Mouse (Mus musculus): Measurements from ENCODE around the gene Fbxw10.

The Fbxw10 gene

DNA sequence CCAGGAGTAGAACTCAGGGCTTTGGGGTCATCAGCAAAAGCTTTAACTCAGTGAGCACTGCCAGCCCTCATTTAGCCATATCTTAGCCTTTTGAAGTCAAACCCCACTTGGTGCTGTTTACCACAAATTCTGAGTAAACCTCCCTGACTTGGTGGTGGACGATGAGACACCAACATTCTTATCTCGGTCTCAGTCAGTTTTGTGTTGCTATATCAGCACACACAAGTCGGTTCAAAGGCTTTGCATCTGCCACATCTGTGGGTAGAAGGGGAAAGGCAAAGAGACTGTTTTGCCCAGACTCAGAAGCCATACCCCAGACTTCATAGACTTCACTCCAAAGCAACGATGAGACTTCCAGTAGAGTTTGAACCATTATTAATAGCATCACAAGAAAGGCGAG is 2.3 kb upstream of the Fbxw10 start:
- no peak for DNase-seq (ENCODE audit: low spot score in 2 of 2)

DNA sequence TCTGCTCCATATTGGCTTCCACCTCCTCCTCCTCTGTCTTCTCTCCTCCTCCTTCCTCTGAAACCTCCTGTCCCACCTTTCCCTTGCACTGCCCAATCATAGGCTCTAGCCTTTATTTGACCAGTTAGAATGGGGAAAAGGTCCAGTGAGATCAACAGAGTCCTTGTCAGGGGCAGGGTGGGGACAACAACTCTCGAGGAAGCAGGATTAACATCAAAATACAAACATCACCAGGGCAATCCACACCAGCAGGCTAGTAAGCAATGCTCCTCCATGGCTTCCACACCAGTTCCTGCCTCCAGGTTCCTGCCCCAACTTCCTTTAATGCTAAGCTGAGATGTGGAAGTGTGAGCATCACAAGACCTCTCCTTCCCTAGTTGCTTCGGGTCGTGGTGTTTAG is 1.1 kb upstream of the Fbxw10 start:
- DNase-seq (ENCODE audit: low spot score in 2 of 2): no peak

DNA sequence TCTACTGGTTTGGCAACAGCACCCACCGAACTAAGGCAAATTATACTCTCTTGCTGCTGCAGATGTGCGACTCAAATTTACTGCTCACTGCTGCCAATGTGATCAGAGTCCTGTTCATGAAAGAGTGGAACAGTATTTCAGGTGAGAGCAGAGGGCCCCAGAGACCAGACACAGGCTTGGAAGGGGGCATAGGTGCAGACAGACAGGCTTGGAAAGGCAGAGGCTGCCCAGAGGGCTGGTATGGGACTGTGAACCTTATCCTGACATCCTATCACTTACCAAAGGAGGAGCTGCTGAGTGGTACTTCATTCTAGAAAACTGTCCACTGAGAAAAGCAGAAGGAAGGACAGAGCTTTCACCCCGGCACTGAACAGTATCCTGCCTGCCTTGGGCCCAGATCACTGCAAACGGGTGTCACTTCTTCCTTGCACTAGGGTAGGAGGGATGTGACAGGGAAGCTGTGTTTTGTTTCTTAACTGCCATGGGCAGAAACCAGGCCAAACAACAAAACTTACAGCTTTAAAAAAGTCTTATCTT is 854 bp downstream of the Fbxw10 start:
- DNase-seq (ENCODE audit: low spot score in 2 of 2): no peak

DNA sequence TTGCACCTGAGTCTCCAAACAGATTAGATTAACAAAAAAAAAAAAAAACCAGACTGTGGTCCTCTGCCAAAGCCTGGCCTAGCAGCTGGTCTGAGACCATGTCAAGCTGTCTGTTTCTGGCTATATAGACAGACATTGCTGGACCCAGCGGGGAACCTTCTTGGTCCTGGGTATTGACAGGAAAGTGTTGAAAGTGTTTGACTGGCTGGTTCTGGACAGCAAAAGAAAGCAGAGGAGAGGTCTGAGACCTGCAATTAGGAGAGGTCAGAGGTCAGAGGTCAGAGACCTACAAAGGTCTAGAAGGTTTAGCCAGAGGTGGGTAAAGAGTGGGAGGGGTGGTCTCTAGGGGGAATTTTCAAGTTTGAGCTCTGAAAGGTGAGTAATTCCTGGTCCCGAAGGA is 1.4 kb downstream of the Fbxw10 start:
- no peak for DNase-seq (ENCODE audit: low spot score in 2 of 2)

DNA sequence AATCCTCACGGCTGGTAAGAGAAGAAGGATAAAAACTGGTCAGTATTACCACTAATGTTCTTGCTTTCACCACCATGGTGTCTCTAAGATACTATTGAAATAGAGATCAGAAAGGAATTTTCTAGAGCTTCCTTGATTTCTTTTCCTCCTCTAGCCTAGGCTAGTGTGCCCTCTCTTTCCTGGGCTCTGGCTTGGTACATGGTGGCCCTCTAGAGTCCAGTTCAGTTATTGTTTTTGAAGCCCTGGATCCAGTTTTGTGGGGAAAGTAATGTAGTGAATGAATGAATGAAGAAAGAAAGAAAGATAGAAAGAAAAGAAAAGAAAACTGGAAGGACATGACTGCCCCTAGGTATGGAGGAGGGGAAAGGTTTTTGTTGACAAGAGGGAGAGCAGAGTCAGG is 4.3 kb downstream of the Fbxw10 start:
- no peak for DNase-seq (ENCODE audit: low spot score in 2 of 2)

DNA sequence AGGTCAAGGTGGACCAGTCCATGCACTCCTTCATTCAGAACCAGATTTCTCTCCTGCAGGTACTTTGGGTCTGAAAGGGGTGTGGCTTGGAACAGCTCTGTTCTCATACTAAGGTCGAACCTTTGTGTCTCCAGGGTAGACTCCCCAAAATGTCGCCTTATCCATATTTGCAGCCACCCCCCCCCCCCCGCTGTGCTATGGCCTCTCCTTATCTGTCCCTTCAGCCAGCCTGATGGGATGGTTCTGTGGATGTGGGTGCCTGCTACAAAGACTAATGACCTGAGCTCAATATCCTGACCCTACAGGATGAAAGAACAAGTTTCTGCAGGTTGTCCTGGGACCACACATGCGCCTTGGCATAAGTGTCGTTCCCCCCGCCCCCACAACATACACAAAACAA is 6.5 kb downstream of the Fbxw10 start:
- DNase-seq (ENCODE audit: low spot score in 2 of 2): no peak

DNA sequence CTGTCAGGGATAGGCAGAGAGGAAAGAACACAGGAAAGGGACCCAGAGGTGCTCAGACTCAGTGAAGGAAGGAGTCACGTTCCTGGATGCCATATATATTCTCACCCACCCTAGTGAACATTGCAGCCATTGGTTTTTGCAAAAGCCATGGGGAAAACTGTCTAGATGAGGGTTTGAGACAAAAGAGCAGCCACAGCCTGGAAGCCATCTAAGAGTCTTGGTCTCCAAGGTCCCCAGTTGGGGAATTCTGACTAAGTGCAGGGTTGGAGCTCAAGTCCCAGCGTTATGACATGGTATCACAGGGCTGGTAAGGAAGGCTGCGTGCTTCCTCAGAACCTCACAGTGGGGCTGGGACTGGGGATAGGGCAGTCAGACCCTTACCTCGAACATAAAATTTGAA is 18.7 kb downstream of the Fbxw10 start:
- DNase-seq (ENCODE audit: low spot score in 2 of 2): no peak

DNA sequence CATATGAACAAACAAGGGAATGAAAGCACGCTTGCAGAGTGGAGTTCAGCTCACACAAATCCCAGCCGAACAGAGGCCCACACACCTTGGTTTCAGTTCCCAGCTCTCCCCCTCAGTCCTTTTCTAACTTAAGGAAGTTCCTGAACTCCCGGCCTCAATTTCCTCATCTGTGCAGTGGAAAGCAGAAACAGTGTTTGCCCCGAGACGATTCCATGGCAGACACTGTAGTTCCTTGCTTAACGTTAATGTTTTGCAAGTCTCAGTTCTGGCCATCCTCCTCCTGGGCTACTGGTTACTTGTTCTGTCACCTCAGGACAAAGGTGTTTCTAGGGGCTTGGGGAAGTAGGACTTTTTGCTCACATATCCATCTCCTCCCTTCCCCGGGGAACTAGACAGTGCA is 19.8 kb downstream of the Fbxw10 start:
- DNase-seq (ENCODE audit: low spot score in 2 of 2): no peak

DNA sequence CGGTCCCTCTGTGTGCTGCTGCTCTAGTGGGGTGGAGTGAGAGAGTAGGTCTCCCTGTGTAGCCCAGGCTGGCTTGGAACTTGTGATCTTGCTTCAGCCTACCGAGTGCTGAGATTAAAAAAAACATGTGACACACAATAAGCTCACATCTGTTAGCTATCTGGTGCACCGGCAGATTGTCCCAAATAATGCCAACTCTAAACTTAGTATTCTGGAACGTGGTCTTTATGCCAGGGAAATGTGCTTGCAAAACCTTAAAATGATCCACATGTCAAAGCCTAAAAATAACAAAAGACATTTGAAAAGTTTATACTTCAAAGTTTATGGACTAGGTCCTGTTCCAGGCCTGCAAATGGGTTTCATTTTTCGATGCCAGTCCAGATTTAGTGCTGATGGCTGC is 22.3 kb downstream of the Fbxw10 start:
- DNase-seq (ENCODE audit: low spot score in 2 of 2): no peak

DNA sequence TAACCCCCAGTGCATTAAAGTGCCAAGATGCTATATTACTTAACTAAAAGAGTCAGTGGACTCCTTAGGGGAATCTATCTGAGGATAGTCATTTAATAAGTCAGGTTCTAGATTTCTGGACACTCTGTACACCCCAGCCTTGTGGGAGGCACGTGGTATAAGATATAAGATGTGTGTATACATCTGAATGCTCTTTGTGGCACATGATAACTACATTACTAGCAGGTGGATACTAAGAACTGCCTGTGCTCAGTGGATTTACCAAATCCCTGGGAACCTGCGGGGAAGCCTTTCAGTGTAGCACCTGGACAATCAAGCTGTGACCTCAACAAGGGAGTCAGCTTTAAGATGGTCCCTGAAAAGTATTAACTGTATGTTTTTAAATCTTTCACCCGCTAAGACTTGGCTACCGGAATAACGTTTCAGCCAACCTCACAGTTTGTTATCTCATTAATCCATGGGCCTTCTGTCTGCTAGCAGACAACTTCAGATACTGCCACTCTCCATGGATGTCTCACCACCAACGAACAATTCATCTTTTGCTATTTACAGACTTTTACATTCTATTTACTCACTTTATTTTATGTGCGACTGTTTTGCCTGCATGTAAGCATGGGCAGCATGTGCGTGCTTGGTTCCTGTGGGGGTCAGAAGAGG is 23.0 kb downstream of the Fbxw10 start:
- no peak for DNase-seq (ENCODE audit: low spot score in 2 of 2)

DNA sequence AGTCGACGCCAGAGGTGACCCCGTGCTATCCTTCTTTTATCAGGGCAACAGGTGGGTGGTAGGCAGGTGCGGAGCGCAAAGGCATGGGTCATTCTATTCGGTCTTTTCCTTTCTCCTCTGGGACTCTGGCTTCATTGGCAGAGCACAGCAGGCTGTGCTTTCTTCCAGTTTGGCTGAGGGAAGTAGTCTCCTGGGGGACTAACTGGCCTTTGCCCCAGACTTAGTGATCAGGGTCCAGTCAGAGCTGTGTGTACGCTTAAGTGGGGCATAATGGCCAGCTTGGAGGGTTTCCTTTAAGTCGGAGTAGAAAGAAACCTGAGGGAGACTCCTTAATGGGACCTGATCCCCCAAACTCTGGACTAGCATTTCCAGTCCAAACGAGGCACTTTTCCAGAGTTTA is 26.6 kb downstream of the Fbxw10 start:
- DNase-seq (ENCODE audit: low spot score in 2 of 2): no peak

DNA sequence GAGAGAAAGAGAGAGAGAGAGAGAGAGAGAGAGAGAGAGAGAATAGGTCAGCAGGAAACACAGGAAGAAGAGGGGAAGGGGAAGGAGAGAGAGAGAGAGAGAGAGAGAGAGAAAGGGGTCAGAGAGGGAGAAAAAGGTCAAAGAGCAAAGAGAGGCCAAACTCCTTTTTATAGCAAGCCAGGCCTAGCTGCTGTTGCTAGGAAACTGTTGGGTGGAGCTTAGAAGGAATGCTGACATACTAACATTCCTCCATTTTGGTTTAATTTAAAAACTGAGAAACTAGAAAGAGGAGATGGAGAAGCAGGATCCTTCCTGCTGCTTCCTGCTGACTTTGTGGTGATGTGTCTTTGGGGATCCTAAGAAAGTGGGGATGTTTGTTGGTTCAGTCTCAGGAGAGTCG is 28.8 kb downstream of the Fbxw10 start:
- no peak for DNase-seq (ENCODE audit: low spot score in 2 of 2)

DNA sequence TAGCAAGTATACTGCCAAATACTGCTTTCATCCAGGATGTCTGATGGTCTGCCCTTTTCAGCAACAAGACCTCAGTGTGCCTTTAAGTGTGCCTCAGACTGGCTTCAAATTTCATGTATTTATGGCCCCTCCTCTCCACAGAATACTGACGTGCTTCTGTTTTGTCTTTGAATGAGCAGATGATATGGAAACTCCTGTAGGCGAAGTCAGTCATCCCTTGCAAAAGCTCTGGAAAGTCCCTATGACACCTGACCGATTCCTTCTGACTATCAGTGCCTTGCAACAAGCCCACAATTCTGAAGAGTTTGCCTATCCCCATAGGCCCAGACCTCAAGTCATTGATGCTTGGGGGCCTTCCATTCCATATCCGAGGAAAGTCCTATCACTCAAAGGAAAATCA is 29.6 kb downstream of the Fbxw10 start:
- DNase-seq (ENCODE audit: low spot score in 2 of 2): no peak

DNA sequence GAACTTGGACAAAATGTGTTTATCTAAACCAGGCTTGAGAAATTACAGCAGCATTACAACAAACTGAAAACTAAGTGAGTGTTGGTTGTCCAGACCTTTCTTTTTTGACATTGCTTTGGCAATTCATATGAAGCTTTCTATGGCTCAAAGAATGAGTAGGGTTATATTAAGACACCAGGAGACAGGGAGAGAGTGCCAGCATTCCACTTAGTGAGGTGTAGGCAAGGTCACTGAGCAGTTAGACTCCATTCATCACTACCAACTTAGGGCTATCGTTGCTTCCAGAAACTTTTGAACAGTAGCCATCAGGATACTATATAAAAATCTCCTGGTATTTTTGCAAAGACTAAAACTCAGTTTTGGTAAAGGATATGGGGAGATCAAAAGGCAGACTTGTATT is 30.5 kb downstream of the Fbxw10 start:
- DNase-seq (ENCODE audit: low spot score in 2 of 2): no peak

DNA sequence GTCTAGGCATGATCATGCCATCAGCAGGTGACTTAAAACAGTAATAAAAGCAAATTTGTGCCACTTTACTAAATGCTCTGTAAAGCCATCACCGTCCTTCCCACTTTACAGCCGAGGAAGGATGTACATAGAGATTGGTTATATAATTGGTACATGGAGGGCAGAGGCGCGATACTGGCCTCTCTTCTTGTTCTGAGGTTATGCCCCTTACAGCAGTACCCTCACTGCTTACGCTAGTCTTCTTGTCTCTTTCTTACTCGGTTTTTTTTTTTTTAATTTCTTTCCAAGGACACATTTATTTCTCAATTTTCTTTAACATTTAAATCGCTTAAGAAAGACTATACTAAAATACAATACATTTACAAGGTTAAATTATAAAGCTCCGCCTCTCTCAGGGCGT is 31.9 kb downstream of the Fbxw10 start:
- no peak for DNase-seq (ENCODE audit: low spot score in 2 of 2)

DNA sequence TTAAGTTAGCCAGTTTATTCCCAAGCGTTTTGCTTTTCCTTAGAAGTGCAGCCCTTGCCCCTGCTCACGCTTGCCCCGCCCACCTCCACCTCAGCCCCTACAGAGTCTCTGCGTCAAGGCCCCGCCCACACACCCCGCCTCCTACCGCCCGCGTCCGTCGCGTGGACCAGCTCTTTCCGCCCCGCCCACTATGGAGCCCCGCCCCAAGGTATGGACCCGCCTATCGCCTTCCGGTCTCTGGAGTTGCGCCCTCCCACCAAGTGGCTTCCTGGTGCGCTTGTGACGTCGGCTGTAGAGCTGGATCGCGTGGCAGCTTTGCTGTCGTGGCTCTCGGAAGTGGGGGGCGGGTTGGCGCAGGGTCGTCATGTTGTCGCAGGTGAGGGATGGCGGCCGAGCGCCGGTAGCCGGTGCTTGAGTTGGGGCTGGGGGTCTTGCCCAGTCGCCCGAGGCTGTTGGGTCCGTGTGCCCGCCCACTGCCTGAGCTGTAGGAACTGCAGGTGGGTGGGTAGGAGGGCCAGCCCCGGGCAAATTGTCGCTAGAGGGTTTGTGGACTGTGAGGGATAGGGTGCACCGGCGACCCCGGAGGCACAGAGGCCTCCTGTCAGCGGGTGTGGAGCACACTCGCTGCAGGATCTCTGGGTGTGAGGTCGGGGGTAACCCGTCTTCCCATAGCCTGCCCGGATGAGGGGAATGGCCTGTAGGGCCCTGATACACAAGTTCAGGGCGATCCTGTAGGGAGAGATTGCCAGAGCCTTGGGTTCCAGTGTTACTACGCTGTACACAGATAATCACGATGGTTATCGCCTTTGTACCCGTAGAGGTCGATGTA is 32.6 kb downstream of the Fbxw10 start, which contains the start of gene Tvp23b:
Tvp23b (plus strand) TSS at position 236 of the 829 bp plus-strand sequence.
- peak; percentile 99 for DNase-seq (ENCODE audit: low spot score in 2 of 2)

DNA sequence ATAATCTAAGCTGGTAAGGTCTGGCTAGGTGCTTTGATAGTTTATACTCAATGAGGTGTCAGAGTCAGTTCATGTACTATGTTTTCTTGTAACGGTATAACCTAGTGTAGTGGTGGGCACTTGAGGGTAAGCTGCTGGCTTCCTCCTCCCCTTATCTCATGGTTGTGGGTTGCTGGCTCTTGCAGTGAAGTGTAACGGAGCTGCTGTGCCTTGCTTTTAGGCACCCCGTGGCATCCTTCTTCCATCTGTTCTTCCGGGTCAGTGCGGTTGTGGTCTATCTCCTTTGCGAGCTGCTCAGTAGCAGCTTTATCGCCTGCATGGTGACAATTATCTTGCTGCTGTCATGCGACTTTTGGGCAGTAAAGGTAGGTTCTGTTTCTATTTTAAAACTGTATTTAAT is 36.5 kb downstream of the Fbxw10 start:
- DNase-seq (ENCODE audit: low spot score in 2 of 2): no peak

DNA sequence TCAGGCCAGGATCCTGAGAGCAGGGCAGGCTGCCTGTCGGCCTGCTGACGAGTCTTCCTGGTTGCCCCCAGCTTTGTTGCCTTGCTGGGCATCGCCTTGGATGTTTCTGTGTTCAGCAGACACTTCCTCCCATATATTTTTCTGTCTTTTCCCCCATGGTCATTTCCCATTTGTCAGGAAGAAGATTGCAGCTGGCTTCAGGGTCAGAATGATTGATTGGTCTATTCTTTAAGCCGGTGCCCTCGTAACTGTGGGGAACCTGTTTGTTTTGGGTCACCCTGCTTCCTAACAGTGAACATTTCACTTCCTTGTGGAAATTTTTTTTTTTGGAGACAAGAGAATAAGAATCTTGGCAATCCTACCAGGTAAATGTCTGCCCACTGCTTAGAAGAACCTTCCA is 38.5 kb downstream of the Fbxw10 start:
- no peak for DNase-seq (ENCODE audit: low spot score in 2 of 2)

DNA sequence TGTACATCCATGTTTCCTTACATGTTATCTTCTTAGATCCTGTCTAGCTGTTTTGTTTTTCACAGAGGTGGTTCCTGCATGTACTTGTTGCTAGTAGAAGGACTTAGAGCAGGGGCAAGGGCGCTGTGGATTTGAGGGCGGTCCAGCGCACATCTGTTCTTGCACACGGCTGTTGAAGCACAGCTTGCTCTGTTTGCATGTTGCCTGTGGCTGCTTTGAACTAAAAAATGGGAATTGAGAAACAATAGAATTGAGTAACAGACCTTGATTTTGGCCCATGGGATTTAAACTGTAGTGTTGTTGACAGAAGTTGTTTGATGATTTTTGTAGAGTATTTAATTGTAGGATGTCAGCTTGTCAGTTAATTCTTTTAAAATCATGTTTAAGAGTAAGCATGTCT is 43.9 kb downstream of the Fbxw10 start:
- DNase-seq (ENCODE audit: low spot score in 2 of 2): no peak

DNA sequence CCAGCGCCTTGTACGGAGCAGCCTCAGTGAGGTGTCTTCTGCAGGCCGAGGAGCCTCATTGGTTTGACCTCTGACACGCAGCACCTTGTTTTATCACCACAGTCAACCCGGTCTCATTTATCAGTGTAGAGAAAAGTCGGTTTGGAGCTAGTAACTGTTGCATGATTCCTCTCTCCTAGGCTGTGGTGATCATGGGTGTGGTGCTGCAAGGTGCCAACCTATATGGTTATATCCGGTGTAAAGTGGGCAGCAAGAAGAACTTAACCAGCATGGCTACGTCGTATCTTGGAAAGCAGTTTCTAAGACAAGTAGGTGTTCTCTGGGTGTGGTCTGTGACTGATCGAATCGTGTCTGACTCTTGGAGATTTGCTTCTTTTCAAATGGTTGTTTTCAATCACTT is 44.9 kb downstream of the Fbxw10 start:
- DNase-seq (ENCODE audit: low spot score in 2 of 2): no peak

DNA sequence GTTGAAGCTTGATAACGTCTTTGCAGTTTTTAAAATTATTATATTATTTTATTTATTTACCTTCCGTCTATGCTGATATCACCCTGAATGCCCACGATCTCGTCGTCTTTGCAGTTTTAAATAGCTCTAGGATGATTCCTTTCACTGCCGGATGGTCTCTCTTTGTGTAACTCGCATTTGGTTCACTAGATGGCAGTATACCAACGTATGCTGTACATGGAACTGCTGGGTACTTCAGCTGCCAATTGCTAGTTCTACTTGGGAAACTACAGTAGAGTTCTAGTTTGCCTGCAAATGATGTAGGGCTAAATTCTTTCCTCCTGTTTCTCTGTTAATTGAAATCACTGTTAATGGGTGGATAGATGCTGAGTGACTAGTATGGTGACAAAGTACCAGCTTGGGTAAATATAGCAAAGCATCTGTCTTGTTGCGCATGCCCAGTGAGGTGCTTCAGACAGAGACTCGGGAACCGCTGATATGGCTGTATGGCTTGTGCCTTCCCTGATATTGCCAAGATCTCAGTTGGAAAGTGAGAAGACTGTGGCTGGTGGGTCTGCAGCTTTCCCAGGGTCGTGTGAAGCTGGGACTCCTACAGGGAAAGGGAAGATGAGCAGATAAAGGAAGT is 54.9 kb downstream of the Fbxw10 start:
- DNase-seq (ENCODE audit: low spot score in 2 of 2): peak; percentile 81 to 87

DNA sequence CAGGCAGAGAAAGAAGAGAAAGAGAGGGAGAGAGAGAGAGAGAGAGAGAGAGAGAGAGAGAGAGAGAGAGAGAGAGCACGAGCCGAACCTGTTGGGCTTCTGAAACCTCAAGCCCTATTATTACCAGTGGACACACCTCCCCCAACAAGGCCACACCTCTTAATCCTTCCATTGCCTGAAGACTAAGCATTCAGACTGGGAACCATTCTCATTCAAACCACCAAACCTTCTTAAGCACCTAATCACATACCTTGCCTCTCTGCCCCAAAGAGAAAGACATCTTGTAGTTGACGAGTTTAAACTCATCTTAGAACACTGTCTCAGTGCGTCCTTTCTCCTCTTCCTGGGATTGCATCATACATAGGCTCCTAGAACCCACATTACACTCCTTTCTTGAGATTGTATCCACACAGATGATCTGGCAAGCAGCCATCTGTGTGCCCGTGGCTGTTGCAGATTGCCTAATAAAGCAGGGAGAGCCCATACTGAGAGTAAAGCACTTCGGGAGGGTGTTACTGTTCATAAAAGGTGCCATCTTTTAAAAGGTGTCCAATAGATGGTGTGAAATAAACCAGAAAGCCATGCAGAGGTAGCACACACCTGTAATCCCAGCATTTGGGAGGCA is 57.1 kb downstream of the Fbxw10 start:
- DNase-seq (ENCODE audit: low spot score in 2 of 2): no peak
